Mouse (Mus musculus) layer of hippocampus, adult 9-10 months (tissue): Measurements from ENCODE around the gene Dusp6.

Source experiments
- DNase-seq: peaks from one replicate; pipeline ENCODE4 v3.0.0; 2022; ENCODE audit warnings: low spot score

The Dusp6 gene

GRCm38 (mm10) chr10:99273006-99273405 lies 10.0 kb downstream of the Dusp6 start:
- DNase-seq: no peak

GRCm38 (mm10) chr10:99274640-99275039 lies 11.6 kb downstream of the Dusp6 start:
- no peak for DNase-seq

- no peak for DNase-seq
These were observed 16.2 kb downstream of the Dusp6 start for GRCm38 (mm10) chr10:99279067-99279880.

GRCm38 (mm10) chr10:99283981-99284385 lies 21.0 kb downstream of the Dusp6 start:
- no peak for DNase-seq

GRCm38 (mm10) chr10:99284918-99285317 lies 21.9 kb downstream of the Dusp6 start:
- DNase-seq: no peak

GRCm38 (mm10) chr10:99285759-99286158 lies 22.7 kb downstream of the Dusp6 start:
- DNase-seq: no peak

GRCm38 (mm10) chr10:99286213-99286612 lies 23.2 kb downstream of the Dusp6 start:
- no peak for DNase-seq

- DNase-seq: no peak
These were observed 23.8 kb downstream of the Dusp6 start for GRCm38 (mm10) chr10:99286787-99287186.

- DNase-seq: no peak
These were observed 24.2 kb downstream of the Dusp6 start for GRCm38 (mm10) chr10:99287206-99287605.

GRCm38 (mm10) chr10:99289176-99289575 lies 26.1 kb downstream of the Dusp6 start:
- DNase-seq: no peak

GRCm38 (mm10) chr10:99293111-99293640 lies 30.1 kb downstream of the Dusp6 start:
- DNase-seq: no peak

- no peak for DNase-seq
These were observed 34.7 kb downstream of the Dusp6 start for GRCm38 (mm10) chr10:99297721-99298120.

GRCm38 (mm10) chr10:99298328-99299295 lies 35.6 kb downstream of the Dusp6 start:
- no peak for DNase-seq

- no peak for DNase-seq
These were observed 36.3 kb downstream of the Dusp6 start for GRCm38 (mm10) chr10:99299303-99299702.

- DNase-seq: no peak
These were observed 39.0 kb downstream of the Dusp6 start for GRCm38 (mm10) chr10:99302051-99302450.

- no peak for DNase-seq
These were observed 45.8 kb downstream of the Dusp6 start for GRCm38 (mm10) chr10:99308837-99309236.

- DNase-seq: no peak
These were observed 46.6 kb downstream of the Dusp6 start for GRCm38 (mm10) chr10:99309617-99310016.

- DNase-seq: no peak
These were observed 47.2 kb downstream of the Dusp6 start for GRCm38 (mm10) chr10:99310204-99310603.

- DNase-seq: no peak
These were observed 48.9 kb downstream of the Dusp6 start for GRCm38 (mm10) chr10:99311956-99312355.

- DNase-seq: no peak
These were observed 51.3 kb downstream of the Dusp6 start for GRCm38 (mm10) chr10:99314366-99314765.

- DNase-seq: no peak
These were observed 54.0 kb downstream of the Dusp6 start for GRCm38 (mm10) chr10:99317057-99317456.
